Mouse (Mus musculus): ENCODE measurements around the gene Msrb3. TPM values are rescaled to one million over a fixed set of nuclear protein-coding genes. Genes with fewer than 3 reads are reported as not detected.

Gene Msrb3
- polyA plus RNA-seq, 1 experiment from 2014 or later: 31.4 TPM

- Histone ChIP-seq H3K9me3 (replicated peaks; ENCODE audit: control insufficient read depth, low read length) (no peaks in the 10 kb centered on the region), H3K36me3 (ENCODE audit: control insufficient read depth, insufficient read depth, low read length) (peaks cover 4% of the 10 kb centered on the region), H3K4me2 (no peak overlapping the region), H3K9ac (ENCODE audit: low read depth, low read length) (no peak overlapping the region), H3K4me1 (ENCODE audit: control insufficient read depth, insufficient read depth, low read length) (0 out of 2 replicates have a peak, but pooled peaks cover 2% of the 10 kb centered on the region), H3K27ac (ENCODE audit: low read depth, low read length) (no peak overlapping the region), H3K27me3 (ENCODE audit: control insufficient read depth, insufficient read depth, low read length) (no peaks in the 10 kb centered on the region), H3K4me3 (ENCODE audit: low read depth, low read length) (no peak overlapping the region)
- WGBS (ENCODE audit: insufficient replicate concordance): 69% methylated on average over 9 of the region's 9 CpGs
- ATAC-seq (replicated peaks; ENCODE audit: insufficient number of reproducible peaks, low FRiP score, low TSS enrichment): no peak
Observed at GRCm38 (mm10) chr10:120783393-120783792, 115.5 kb downstream of the Msrb3 start.

DNA sequence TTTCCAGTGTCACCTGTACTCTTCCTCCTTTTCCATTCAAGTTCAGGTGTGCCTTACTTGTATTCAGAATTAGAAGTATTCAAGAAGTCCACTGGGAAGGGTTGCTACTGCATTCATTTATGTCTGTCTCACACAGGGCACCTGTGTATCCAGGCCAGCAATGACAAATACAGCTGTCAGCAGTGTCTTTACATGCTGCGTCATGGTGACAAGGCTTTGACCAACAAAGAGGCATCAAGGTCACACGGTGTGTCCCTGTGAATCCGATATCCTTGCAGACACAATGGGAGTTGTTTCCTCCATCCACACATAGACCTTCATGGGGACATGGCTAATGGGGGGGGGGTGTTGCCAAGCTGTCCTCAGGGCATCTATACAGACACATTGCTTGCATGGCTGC, 121.4 kb downstream of the Msrb3 start:
- ATAC-seq (replicated peaks; ENCODE audit: insufficient number of reproducible peaks, low FRiP score, low TSS enrichment): no peak
- Histone ChIP-seq H3K9ac (ENCODE audit: low read depth, low read length) (no peak overlapping the region), H3K4me1 (ENCODE audit: control insufficient read depth, insufficient read depth, low read length) (no peaks in the 10 kb centered on the region), H3K36me3 (ENCODE audit: control insufficient read depth, insufficient read depth, low read length) (peaks cover 2% of the 10 kb centered on the region), H3K27ac (ENCODE audit: low read depth, low read length) (no peak overlapping the region), H3K4me3 (ENCODE audit: low read depth, low read length) (no peak overlapping the region), H3K27me3 (ENCODE audit: control insufficient read depth, insufficient read depth, low read length) (no peaks in the 10 kb centered on the region), H3K4me2 (no peak overlapping the region), H3K9me3 (replicated peaks; ENCODE audit: control insufficient read depth, low read length) (peaks cover 5% of the 10 kb centered on the region)
- 77% methylated on average over 3 of the region's 3 CpGs for whole genome bisulfite sequencing (ENCODE audit: insufficient replicate concordance)

DNA sequence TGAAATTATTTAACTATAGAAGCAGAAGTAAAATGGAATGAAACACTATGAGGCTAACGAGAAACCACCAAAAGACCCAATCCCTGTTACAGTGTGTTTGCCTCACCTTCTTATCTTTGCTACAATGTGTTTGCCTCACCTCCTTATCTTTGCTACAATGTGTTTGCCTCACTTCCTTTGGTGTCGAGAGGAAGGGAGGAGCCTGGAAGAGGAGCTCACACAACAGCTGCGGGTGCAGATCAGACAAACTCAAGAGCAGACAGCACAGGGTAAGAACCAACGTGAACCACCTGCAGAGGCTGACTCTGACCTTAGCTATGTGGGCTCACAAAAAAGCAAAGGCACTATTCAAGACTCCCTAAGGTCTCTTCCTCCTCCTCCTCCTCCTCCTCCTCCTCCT, 123.5 kb downstream of the Msrb3 start:
- H3K4me3 ChIP-seq (ENCODE audit: low read depth, low read length): no peak overlapping the region
- H3K27ac ChIP-seq (ENCODE audit: low read depth, low read length): no peak overlapping the region
- no peak overlapping the region for H3K4me2 ChIP-seq
- H3K9me3 ChIP-seq (replicated peaks; ENCODE audit: control insufficient read depth, low read length): peaks cover 5% of the 10 kb centered on the region
- no peaks in the 10 kb centered on the region for H3K27me3 ChIP-seq (ENCODE audit: control insufficient read depth, insufficient read depth, low read length)
- H3K4me1 ChIP-seq (ENCODE audit: control insufficient read depth, insufficient read depth, low read length): no peaks in the 10 kb centered on the region
- 34% methylated on average over 4 of the region's 4 CpGs for WGBS (ENCODE audit: insufficient replicate concordance)
- no peak for ATAC-seq (replicated peaks; ENCODE audit: insufficient number of reproducible peaks, low FRiP score, low TSS enrichment)
- peaks cover 2% of the 10 kb centered on the region for H3K36me3 ChIP-seq (ENCODE audit: control insufficient read depth, insufficient read depth, low read length)
- H3K9ac ChIP-seq (ENCODE audit: low read depth, low read length): no peak overlapping the region

DNA sequence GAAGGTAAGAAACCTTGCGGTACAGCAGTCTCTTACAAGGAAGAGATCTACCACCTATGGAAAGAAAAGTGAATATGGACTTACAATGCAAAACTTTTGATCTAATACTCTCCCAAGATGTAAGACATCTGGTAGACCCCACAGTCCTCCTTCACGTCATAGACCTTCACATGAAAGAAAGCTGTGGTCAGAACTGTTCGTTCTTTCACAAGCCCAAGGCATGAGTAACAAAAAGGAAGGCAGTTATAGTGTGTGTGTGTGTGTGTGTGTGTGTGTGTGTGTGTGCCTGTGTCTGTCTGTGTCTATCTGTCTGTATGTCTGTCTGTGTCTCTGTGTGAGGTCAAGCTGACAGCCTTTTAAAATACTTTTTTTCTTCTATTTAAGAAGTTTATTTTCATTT, 131.5 kb downstream of the Msrb3 start:
- Histone ChIP-seq H3K9me3 (replicated peaks; ENCODE audit: control insufficient read depth, low read length) (no peaks in the 10 kb centered on the region), H3K27me3 (ENCODE audit: control insufficient read depth, insufficient read depth, low read length) (no peaks in the 10 kb centered on the region), H3K9ac (ENCODE audit: low read depth, low read length) (no peak overlapping the region), H3K36me3 (ENCODE audit: control insufficient read depth, insufficient read depth, low read length) (no peaks in the 10 kb centered on the region), H3K4me3 (ENCODE audit: low read depth, low read length) (no peak overlapping the region), H3K4me1 (ENCODE audit: control insufficient read depth, insufficient read depth, low read length) (peaks cover 18% of the 10 kb centered on the region), H3K27ac (ENCODE audit: low read depth, low read length) (no peak overlapping the region), H3K4me2 (no peak overlapping the region)
- ATAC-seq (replicated peaks; ENCODE audit: insufficient number of reproducible peaks, low FRiP score, low TSS enrichment): no peak
- WGBS (ENCODE audit: insufficient replicate concordance): 91% methylated on average over 3 of the region's 3 CpGs

GRCm38 (mm10) chr10:120765398-120765797, 133.5 kb downstream of the Msrb3 start:
- no peaks in the 10 kb centered on the region for H3K36me3 ChIP-seq (ENCODE audit: control insufficient read depth, insufficient read depth, low read length)
- H3K4me3 ChIP-seq (ENCODE audit: low read depth, low read length): no peak overlapping the region
- H3K4me1 ChIP-seq (ENCODE audit: control insufficient read depth, insufficient read depth, low read length): peaks cover 18% of the 10 kb centered on the region
- H3K27me3 ChIP-seq (ENCODE audit: control insufficient read depth, insufficient read depth, low read length): no peaks in the 10 kb centered on the region
- WGBS (ENCODE audit: insufficient replicate concordance): 74% methylated on average over 11 of the region's 11 CpGs
- H3K4me2 ChIP-seq: no peak overlapping the region
- H3K9me3 ChIP-seq (replicated peaks; ENCODE audit: control insufficient read depth, low read length): no peaks in the 10 kb centered on the region
- 0 out of 2 replicates have a peak overlapping the region, but pooled peaks have one; percentile 3 for H3K27ac ChIP-seq (ENCODE audit: low read depth, low read length)
- no peak overlapping the region for H3K9ac ChIP-seq (ENCODE audit: low read depth, low read length)
- no peak for ATAC-seq (replicated peaks; ENCODE audit: insufficient number of reproducible peaks, low FRiP score, low TSS enrichment)

DNA sequence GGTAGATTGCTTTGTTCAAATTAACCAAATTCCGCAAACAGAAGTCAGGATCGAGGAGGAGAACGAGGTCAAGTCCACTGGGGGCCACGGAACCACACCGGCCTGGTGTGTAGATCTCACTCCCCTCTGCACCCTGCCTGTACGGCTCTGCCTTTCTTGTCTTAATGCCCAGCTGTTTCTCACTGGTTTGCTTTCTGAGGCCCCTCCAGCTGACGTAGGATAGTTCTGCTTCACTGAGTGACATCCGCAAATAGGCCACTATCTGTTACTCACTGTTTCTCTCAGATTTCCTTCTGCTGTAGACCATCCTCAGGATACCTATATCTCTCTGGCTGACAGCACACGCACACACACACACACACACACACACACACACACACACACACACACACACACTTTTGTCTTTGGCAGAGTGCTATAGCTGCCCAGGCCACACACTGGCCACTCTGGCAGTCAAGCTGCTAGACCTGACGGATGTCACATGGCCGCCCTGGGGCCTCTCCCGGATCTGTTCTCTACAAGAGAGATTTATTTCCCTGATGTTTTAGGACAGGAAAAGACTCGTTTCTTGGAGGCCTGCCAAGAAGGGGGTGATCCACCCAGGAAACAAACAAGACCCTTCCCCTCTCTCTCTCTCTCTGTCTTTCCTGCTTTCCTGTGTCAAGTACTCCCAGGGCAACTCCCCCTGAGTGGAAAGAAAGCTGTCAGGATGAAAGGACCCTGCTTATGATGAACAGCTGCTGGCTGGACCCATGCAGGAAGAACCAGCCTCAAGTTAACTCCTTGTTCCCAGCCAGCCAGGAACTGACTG, 135.0 kb downstream of the Msrb3 start:
- Histone ChIP-seq H3K36me3 (ENCODE audit: control insufficient read depth, insufficient read depth, low read length) (no peaks in the 10 kb centered on the region), H3K4me1 (ENCODE audit: control insufficient read depth, insufficient read depth, low read length) (peaks cover 18% of the 10 kb centered on the region), H3K4me2 (peak overlapping the region; percentile 25; the same call in 1 of the 2 replicates), H3K27ac (ENCODE audit: low read depth, low read length) (peak overlapping the region; percentile 65), H3K9me3 (replicated peaks; ENCODE audit: control insufficient read depth, low read length) (no peaks in the 10 kb centered on the region), H3K27me3 (ENCODE audit: control insufficient read depth, insufficient read depth, low read length) (no peaks in the 10 kb centered on the region), H3K9ac (ENCODE audit: low read depth, low read length) (no peak overlapping the region), H3K4me3 (ENCODE audit: low read depth, low read length) (no peak overlapping the region)
- ATAC-seq (replicated peaks; ENCODE audit: insufficient number of reproducible peaks, low FRiP score, low TSS enrichment): peak; percentile 83
- 38% methylated on average over 13 of the region's 13 CpGs for WGBS (ENCODE audit: insufficient replicate concordance)

GRCm38 (mm10) chr10:120762958-120763357, 135.9 kb downstream of the Msrb3 start:
- Histone ChIP-seq H3K27ac (ENCODE audit: low read depth, low read length) (peak overlapping the region; percentile 65; the same call in 1 of the 2 replicates), H3K36me3 (ENCODE audit: control insufficient read depth, insufficient read depth, low read length) (no peaks in the 10 kb centered on the region), H3K9ac (ENCODE audit: low read depth, low read length) (no peak overlapping the region), H3K9me3 (replicated peaks; ENCODE audit: control insufficient read depth, low read length) (no peaks in the 10 kb centered on the region), H3K4me2 (no peak overlapping the region), H3K4me1 (ENCODE audit: control insufficient read depth, insufficient read depth, low read length) (peaks cover 18% of the 10 kb centered on the region), H3K27me3 (ENCODE audit: control insufficient read depth, insufficient read depth, low read length) (no peaks in the 10 kb centered on the region), H3K4me3 (ENCODE audit: low read depth, low read length) (no peak overlapping the region)
- no peak for ATAC-seq (replicated peaks; ENCODE audit: insufficient number of reproducible peaks, low FRiP score, low TSS enrichment)
- 88% methylated on average over 12 of the region's 12 CpGs for WGBS (ENCODE audit: insufficient replicate concordance)

GRCm38 (mm10) chr10:120760679-120761078, 138.2 kb downstream of the Msrb3 start:
- Histone ChIP-seq H3K27ac (ENCODE audit: low read depth, low read length) (no peak overlapping the region), H3K27me3 (ENCODE audit: control insufficient read depth, insufficient read depth, low read length) (no peaks in the 10 kb centered on the region)
- no peak for ATAC-seq (replicated peaks; ENCODE audit: insufficient number of reproducible peaks, low FRiP score, low TSS enrichment)

DNA sequence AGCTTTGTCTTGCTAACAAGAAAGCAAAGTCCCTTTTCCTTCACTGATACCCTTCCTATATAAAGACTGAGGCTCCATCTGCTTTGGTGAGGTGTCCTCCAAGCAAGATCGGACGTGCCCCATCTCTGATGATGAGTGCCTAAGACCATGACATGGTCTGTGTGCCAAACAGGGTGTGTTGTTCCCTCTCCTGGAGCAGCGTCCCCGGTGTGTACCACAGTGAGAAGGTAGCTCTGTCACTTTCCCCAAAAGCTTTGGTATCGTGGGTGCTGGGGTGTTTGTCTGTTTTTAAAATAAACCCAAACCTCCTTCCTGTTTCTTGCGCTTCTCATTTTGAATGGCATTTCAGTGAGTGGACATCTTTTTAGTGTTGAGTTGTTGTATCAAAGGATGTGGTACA, 139.0 kb downstream of the Msrb3 start:
- Histone ChIP-seq H3K27me3 (ENCODE audit: control insufficient read depth, insufficient read depth, low read length) (no peaks in the 10 kb centered on the region), H3K4me2 (no peak overlapping the region), H3K4me3 (ENCODE audit: low read depth, low read length) (no peak overlapping the region), H3K4me1 (ENCODE audit: control insufficient read depth, insufficient read depth, low read length) (peaks cover 18% of the 10 kb centered on the region), H3K9ac (ENCODE audit: low read depth, low read length) (no peak overlapping the region), H3K9me3 (replicated peaks; ENCODE audit: control insufficient read depth, low read length) (no peaks in the 10 kb centered on the region), H3K36me3 (ENCODE audit: control insufficient read depth, insufficient read depth, low read length) (no peaks in the 10 kb centered on the region), H3K27ac (ENCODE audit: low read depth, low read length) (no peak overlapping the region)
- ATAC-seq (replicated peaks; ENCODE audit: insufficient number of reproducible peaks, low FRiP score, low TSS enrichment): no peak
- WGBS (ENCODE audit: insufficient replicate concordance): 87% methylated on average over 6 of the region's 6 CpGs

More at GRCm38 (mm10) chr10:120760679-120761078, 138.2 kb downstream of the Msrb3 start:
- Histone ChIP-seq H3K4me2 (peak overlapping the region; percentile 44), H3K4me3 (ENCODE audit: low read depth, low read length) (no peak overlapping the region), H3K36me3 (ENCODE audit: control insufficient read depth, insufficient read depth, low read length) (no peaks in the 10 kb centered on the region), H3K9ac (ENCODE audit: low read depth, low read length) (no peak overlapping the region), H3K4me1 (ENCODE audit: control insufficient read depth, insufficient read depth, low read length) (peaks cover 18% of the 10 kb centered on the region), H3K9me3 (replicated peaks; ENCODE audit: control insufficient read depth, low read length) (no peaks in the 10 kb centered on the region)
- 42% methylated on average over 12 of the region's 12 CpGs for WGBS (ENCODE audit: insufficient replicate concordance)
